Mouse (Mus musculus): ENCODE results near the gene Fbxo36. TPM values are rescaled to one million over a fixed set of nuclear protein-coding genes. Genes with fewer than 3 reads are reported as not detected.

The Fbxo36 gene
- total RNA-seq (2015; ENCODE audit: low replicate concordance) = 5.8 TPM in 1 of 2 replicates, not detected in the other
- 1.7 TPM in 1 of 2 replicates, not detected in the other for total RNA-seq (2017; ENCODE audit: low replicate concordance)

DNA sequence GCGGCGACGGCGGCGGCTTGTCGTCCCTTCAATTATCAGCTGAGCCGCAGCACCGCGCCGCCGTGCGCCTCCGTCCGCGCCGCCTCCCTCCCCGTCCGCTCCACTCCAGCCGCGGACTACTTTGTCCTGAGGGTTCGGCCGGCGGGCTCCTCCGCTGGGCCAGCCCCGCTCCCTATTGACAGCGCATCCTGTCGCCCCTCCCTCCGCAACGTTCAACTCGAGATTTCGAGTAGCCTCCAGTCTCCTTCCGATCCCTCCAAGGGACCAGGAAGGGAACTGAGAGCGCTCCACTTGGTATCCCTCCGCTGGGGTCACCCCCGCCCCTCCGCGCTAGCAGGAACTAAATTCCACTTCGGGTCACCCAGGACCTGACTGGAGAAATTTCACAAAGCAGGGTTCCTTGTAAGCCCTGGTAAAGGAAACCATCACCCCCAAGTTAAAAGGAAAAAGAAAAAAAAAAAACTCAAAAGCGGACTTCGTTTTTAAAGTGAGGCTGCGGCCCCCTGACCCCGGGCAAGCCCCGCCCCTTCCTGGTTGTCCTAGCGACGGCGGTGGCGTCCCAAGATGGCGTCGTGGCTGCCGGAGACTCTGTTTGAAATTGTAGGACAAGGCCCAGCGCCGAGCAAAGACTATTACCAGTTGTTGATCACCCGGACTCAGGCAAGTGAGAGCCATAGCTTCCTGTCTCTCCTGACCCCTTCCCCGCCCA is at the start of gene Fbxo36:
Gene Fbxo36 (plus strand): TSS at position 533 of the 709 bp plus-strand sequence.
- ATAC-seq (replicated peaks; ENCODE audit: low FRiP score, poor library complexity, severe bottlenecking) = peak; percentile 86

DNA sequence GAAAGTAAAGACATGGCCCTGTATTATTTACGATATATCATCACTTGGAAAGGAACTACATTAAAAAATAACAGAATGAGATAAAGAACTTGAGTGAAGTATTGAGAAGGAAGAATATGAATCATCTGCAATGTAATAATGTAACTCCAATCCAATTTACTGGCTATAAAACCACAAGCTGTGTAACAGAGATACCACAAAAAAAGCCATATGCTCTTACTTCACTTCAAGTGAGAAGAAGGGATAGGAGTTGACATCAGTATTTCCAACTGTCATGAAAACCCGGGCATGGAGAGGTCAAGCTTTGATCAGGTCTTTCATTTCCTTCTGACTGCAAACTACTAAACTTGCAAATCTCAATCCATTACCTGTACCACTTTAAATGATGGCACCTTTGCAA is 48.2 kb upstream of the Fbxo36 start:
- no peak for ATAC-seq (replicated peaks; ENCODE audit: low FRiP score, poor library complexity, severe bottlenecking)

DNA sequence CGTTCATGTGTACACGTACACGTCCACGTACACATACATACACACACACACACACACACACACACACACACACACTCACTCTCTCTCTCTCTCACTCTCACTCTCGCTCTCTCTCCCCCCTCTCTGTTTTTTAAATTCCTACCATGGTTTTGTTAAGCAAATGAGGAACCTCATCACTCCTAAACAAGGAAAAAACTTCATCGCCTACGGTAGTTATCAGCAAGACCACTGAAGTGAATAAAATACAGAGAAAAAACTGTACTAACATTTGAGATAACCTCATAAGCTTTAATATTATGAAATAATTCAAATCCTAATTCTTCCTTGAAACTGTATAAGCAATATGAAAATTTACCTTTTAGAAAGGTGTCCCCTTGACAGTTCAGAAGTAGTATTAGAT is 44.3 kb upstream of the Fbxo36 start:
- ATAC-seq (replicated peaks; ENCODE audit: low FRiP score, poor library complexity, severe bottlenecking) = no peak

DNA sequence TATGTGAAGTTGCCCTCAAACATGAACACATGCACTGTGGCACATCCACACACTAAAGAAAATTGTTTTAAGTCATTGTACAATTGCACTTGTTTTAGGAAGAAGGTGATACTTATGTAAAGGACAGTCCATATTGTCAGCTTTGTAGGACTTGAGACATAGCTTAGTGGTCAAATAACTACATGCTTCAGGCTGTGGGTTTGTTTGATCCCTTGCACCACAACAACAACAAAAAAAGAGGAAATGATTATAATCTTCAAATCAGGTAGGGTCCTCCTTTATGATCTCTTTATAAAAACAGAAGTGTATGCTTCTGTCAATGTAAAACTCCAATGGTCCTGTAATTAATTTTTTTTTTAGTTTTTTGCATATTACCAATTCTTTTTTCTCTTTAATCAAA is 40.5 kb upstream of the Fbxo36 start:
- ATAC-seq (replicated peaks; ENCODE audit: low FRiP score, poor library complexity, severe bottlenecking) = no peak

DNA sequence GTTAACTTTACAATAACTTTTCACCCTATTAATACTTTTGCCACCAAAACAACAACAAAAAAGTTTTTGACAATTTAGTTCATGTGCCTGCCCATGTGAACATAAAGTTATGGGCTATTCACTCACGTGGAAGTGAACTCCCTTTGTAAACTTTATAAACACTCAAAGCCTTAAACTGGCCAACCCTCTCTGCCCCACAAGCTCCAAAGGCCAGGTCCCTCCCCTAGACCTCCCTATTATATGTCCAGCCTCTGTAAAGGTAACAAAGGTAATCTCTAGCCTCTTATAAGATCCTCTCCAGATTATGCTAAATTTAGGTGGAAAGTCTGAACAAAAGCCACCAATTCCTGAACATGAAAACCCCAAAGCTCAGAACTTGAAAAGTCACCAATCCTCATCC is 35.9 kb upstream of the Fbxo36 start:
- ATAC-seq (replicated peaks; ENCODE audit: low FRiP score, poor library complexity, severe bottlenecking) = no peak

DNA sequence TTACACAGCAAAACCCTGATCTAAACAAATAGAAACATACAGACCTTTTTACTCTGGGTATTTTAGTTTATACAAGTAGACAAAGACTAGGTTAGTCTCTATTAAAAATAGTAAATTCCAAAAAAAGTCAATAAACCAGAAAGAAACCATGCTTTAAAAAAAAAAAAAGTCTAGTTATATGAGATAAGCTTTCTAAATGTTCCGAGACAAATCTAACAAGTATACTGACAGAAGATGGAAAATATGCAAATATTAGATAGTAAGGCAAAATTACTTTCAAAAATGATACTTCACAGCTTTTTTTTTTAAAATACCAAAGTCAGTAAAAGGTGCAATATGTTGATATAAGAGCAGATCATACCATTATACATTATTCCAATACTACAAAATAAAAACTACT is 22.0 kb upstream of the Fbxo36 start:
- ATAC-seq (replicated peaks; ENCODE audit: low FRiP score, poor library complexity, severe bottlenecking) = no peak

DNA sequence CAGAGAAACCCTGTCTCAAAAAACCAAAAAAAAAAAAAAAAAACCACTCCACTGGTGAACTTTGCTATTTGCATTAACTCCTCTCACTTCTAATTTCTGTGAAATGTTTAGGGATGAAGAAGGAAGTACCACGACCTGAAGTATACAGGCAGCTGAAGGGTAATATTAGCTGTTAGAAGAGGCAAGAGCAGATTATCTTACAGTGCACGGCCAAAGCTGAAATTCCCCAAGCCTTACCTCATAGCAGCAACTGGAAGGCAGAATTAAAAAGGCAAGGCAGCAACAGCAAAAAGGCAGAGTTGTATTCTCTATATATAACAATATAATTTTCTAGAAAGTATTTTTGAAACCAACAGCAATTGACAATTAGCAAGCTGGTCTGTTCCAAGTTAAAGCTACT is 14.6 kb upstream of the Fbxo36 start:
- no peak for ATAC-seq (replicated peaks; ENCODE audit: low FRiP score, poor library complexity, severe bottlenecking)

DNA sequence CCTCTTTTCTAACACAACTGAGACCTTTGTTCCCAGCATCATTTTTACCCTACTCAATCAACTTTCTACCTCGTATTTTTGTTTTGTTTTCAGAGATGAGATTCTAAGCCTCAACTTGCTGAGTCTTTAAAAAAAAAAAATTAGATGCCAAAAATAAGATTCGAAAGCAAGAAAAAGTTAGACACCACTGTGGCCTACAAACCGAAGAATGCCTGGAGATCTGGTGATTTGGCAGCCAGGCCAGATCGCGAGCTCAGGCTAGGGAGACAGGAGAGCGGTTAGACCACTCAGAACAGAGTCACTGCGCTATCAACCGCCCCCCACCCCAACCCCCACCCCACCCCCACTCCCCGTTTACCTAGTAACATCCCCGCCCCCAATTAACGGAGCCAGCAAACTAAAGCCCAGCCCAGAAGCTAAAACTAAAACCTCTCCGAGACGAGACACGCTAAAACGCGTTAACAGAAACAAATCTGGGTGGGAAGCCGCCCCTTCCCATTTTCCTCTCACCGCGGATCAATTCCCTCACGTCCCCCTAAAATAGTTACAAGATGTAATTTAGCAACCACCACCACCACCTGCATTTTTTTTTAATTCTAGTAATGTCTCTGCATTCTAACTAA is 2.0 kb upstream of the Fbxo36 start:
- ATAC-seq (replicated peaks; ENCODE audit: low FRiP score, poor library complexity, severe bottlenecking) = no peak

DNA sequence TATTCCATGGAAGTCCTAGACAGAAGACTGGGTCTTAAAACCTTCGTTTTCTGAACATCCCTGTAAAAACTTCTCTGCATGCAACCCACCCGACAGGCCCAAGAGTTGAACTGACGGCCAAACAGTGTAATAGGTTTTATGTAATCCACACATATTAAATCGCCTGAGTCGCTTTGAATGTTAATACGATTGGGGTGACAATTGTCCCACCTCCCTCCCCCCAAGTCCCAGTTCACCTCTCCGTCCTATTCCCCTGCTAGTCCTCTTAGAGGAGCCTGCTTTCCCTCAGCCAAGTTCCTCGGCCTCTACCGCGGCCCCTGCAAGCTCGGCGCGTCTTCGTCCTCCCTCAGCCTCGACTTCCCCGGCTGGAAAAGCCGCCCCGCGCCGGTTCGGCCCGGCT is 1.5 kb upstream of the Fbxo36 start:
- no peak for ATAC-seq (replicated peaks; ENCODE audit: low FRiP score, poor library complexity, severe bottlenecking)

DNA sequence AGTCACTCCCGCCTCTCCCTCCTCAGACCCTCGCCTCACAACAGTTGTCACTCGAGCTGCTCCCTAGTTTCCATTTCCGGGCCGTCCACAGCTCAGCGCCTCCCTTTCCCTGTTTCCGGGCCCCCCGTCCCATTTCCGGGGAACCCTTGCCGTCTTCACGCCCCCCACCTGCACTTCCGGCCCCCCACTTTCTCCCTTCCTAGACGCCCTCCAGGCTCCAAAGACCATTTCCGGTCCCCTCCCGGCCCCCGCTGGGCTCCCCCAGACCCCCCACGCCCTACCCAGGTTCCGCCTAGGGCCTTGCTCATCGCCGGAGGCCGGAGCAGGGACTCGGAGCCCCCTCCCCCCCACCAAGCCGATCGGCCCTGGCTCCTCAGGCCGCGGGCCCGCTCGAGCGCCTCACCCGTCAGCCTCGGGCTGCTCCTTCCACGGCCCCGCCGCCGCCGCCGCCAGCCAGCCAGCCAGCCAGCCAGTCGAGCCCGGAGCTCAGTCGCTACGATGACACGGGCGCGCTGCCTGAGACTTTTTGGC is 955 bp upstream of the Fbxo36 start:
- ATAC-seq (replicated peaks; ENCODE audit: low FRiP score, poor library complexity, severe bottlenecking) = no peak

DNA sequence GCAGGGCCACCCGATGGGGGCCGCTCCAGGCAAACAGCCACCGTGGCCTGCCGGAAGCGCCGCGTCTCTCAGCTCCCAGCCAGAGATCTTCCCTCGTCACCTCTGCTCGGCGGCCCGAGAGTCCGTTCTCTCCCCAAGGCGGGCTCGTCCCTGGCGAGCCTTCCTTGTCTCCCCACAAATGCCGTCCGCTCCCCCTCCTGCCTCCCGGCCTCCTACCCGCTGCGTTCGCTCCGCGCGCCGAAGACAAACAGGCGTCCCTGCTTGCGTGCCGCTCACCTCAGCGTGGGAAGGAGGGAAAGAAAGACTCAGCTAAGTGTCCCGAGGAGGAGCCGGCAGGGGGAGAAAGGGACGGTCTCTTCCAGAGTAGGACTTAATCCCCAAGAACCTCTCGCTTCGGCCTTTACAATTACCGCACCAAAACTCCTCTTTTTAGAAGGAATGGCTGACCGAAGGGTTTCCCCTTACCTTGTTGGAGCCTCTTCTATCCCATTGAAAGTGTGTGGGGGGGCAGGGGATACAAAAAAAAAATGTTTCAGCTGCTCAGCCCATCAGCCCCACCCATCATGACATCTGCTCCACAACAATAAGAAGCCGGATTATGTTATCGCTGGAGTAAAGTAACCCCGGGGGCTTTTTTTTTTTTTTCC is 500 bp downstream of the Fbxo36 start, which contains the start of gene Trip12:
Gene Trip12 (minus strand): TSS at position 499 of the 647 bp plus-strand sequence.
- peak; percentile 60 for ATAC-seq (replicated peaks; ENCODE audit: low FRiP score, poor library complexity, severe bottlenecking)

DNA sequence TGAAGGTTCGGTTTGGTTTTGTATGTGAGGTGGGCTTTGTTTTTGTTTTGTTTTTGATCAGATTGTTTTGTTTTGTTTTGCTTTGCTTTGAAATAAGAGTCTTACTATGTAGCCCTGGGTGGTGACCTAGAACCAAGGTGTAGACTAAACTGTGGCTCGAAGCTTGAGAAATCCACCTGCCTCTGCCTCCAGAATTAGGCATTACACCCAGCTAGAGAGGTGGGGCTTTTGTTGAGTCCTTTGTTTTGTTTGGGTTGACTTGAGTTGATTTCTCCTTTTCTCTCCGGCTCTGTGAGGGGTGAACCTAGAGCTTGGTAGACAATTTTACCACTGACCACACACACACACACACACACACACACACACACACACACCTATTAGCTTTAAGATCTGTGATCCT is 1.4 kb downstream of the Fbxo36 start:
- ATAC-seq (replicated peaks; ENCODE audit: low FRiP score, poor library complexity, severe bottlenecking) = no peak

DNA sequence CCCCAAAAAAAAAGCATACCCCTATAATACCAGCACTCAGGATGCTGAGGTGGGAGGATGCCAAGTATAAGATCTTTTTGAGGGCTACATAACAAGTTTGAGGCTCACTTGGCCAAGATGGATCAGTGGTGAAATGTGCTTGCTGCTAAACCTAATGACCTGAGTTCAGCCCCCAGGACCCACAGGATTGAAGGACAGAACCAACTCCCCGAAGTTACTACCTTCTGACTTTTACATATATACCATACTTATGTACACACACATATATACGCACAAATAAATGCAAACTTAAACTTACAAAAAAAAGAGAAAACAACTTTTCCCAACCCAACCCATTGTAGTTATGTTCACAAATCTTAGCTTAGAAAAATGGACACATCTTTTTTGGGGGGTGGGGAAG is 3.7 kb downstream of the Fbxo36 start:
- ATAC-seq (replicated peaks; ENCODE audit: low FRiP score, poor library complexity, severe bottlenecking) = no peak

DNA sequence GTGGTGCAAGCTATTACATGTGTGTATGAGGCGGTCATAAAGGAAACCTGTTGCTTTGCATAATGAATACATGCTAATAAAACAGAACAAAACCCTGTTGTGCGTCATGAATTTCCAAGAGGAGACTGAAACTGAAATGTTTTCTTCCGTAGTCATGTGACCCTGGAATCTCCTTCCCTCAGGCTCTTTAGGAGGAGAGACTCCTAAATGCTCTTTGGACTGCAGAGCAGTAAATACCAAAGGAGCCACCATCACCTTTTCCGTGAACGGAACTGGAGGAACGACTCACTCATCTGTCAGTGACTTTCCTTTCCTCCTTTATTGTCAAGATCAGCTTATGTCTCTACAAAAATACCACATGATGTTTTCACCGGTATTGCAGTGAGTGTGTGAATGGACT is 8.1 kb downstream of the Fbxo36 start:
- no peak for ATAC-seq (replicated peaks; ENCODE audit: low FRiP score, poor library complexity, severe bottlenecking)

DNA sequence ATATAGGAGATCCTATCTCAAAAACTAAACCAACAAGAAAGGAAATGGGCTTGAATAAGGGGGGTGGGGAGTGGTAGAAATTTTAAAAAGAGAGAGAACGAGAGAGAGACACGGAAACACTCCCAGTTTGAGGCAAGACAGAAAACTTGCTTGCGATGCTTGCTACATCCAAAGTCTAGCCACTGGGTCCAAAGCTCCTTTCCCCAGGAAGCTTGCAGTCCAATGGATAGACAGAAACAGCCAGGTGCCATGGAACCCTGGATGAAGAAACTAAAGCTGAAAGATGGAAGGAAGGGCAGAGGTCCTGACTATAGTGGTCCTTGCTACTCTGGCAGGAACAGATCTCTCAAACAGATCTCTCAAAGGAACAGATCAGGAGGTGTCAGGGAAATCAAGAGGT is 8.7 kb downstream of the Fbxo36 start:
- no peak for ATAC-seq (replicated peaks; ENCODE audit: low FRiP score, poor library complexity, severe bottlenecking)

DNA sequence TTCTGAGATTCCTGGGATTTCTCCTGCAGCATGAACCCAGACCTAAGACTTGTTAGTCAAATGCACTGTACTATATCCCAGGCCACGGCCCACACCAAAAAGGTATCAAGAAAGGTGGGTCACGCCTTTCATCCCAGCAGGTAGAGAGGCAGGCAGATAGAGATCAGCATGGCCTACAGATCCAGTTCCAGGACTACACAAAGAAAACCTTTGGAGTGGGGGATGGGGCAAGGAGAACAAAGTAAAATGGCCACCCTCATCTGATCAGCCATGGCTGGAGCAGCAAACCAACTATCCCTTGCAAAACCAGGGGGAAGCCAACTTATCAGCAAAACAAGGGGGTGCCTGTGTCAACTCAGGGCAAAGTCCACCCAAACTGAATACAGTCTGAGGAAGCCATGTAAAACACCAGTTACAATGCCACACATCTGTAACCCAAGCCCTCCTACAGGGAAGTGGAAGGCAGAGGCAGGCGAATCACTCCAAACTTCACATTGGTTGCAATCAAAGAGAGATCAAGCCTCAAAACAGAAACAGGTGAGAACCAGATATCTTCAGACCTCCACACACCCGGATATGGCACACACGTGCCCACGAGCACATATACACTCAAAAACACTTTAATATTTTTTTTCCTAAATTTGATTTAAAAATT is 9.3 kb downstream of the Fbxo36 start:
- ATAC-seq (replicated peaks; ENCODE audit: low FRiP score, poor library complexity, severe bottlenecking) = no peak

DNA sequence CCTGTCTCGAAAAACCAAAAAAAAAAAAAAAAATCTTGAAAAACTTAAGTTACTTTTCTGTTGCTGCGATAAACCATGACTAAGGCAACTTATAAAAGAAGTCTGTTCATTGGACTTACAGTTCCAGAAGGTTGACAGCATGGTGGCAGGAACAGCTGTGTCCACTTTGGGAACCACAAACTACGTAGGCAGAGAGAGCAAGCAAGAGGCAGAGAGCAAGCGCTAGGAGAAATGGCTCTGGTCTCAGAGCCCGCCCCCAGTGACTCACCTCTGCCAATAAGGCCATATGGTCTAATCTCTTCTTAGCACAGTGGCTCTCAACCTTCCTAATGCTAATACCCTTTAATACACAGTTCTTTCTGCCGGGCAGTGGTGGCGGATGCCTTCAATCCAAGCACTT is 10.2 kb downstream of the Fbxo36 start:
- no peak for ATAC-seq (replicated peaks; ENCODE audit: low FRiP score, poor library complexity, severe bottlenecking)

DNA sequence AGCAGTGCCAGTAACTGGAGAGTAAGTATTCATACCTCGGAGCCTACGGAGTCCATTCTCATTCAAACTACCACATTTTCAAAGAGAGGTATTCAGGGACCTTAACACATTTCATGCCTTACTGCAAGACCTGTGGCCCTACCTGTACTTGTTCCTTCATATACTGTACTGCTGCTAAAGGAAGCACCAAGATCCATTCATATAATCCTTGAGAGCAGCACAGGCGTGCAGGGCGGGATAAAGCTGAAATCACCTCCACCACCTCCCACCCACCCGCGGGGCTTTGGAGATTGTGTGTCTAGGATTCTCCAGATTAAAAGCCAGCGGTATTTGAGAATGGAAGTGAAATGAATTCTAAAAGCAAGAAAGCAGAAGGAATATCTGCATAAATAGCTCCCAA is 10.8 kb downstream of the Fbxo36 start:
- ATAC-seq (replicated peaks; ENCODE audit: low FRiP score, poor library complexity, severe bottlenecking) = no peak

DNA sequence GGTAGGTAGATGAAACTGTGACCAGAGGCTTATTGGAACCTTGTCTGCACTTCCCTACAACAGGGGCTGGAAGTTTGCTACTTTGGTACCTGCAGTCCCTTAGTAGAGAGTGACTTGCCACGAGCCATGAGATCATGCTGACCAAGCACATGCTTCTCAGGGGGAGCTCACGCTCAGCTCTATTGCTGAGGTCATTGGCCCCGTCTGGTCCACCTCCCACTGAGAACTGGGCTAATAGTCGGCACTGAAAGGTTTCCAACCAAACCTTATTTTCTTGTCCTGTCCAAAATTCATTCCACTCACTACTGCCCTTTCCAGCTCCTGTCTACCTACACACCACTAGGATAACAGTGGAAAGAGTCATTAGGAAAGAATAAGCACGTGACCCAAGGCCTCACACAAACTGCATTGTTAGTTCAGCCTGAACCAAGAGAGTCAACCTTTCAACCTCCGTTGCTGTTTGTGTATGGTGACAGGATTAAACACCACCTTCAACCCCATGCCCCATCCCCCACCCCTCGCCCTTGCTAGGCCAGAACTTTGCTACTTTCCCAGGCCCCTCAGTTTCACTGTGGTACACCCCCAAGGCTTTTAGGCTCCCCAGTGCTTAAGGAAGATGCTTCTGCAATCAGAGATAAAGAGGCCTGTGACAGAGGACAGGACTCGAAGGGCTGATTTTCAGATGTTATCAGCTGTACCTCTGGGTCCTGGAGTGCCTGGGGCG is 12.0 kb downstream of the Fbxo36 start:
- no peak for ATAC-seq (replicated peaks; ENCODE audit: low FRiP score, poor library complexity, severe bottlenecking)

DNA sequence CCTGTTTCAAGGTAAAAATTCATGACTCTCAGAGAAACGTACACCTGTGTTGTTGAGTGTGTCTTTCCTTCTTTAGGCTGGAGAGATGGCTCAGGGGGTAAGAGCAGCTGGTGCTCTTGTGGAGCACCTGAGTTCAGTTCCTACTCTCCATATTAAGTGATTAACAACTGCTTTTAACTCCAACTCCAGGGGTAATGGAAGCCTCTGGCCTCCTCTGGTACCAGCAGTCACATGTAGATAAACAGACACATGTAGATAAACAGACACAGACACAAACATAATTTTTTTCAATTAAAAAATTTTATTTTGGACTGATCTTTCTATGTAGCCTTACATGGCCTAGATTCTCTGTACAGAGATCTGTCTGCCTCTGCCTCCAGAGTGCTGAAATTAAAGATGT is 14.1 kb downstream of the Fbxo36 start:
- ATAC-seq (replicated peaks; ENCODE audit: low FRiP score, poor library complexity, severe bottlenecking) = no peak
